Mouse (Mus musculus): Measurements from ENCODE around the gene Gm7579.
"Not testable (repeated sequence)": the region's sequence is repeated elsewhere in the genome, so short reads cannot be mapped to it uniquely, and the experiment has no call there.

Gene Gm7579

DNA sequence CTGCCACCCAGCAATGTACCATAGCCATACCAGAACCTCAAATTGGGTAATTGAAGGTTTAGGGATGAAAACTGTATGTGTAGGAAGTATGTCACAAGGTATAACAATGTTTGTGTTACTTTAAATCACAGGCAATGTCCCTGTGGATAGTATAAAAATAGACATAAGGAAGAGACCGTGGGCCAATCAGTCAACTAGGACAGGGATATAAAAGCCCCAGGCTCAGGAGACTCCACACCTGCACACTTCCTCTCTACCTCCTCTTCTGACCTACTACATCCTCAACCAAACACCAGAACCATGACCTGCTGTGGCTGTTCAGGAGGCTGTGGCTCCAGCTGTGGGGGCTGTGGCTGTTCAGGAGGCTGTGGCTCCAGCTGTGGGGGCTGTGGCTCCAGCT is at the start of gene Gm7579:
Gm7579 (plus strand) TSS at position 301 of the 400 bp plus-strand sequence.
- DNase-seq = no peak

- not testable (repeated sequence) for DNase-seq
Observed at GRCm38 (mm10) chr7:142165639-142166038, 46.0 kb upstream of the Gm7579 start, which contains the start of gene Gm4553. Gene Gm4553, minus strand, starts transcription at chr7:142165739.

- DNase-seq = no peak
Observed at GRCm38 (mm10) chr7:142169836-142170235, 41.8 kb upstream of the Gm7579 start.

- not testable (repeated sequence) for DNase-seq
Observed at GRCm38 (mm10) chr7:142175905-142176304, 35.8 kb upstream of the Gm7579 start, which contains the start of gene Krtap5-2. Gene Krtap5-2, minus strand, starts transcription at chr7:142176005.

DNA sequence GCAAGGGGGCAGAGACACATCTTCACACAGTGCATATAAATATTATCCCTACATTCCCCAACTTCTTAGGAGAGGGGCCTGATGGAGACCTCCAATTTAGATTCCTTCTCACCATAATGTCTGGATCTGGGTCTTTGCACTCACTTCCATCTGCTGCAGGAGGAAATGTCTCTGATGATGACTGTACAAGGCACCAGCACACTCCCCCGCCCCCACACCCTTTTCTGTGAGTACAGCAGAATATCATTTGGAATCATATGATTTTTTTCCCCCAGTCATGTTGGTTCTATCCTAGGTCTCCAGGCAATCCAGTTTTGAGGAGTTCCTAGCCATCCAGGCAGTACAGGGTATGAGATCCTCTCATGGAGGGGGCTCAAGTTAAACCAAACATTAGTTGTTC is 33.0 kb upstream of the Gm7579 start:
- no peak for DNase-seq

DNA sequence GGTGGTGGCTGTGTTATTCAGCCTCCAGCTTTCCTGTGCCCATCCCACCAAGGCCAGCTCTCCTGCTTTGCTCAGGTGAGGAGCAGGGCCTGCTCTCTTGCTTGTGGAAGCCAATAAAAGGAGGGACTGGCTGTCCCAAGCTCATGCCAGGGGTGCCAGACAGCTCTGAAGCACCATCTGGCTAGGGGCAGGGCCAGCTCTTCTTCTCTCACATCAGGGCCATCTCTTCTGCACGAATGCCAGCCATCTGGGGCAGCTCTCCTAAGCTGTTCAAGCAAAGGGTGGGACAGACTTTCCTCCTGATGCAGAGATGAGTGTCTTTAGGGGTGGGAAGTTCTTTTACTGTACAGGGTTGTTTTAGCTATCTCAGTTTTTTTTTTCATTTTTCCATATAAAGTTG is 30.6 kb upstream of the Gm7579 start:
- no peak for DNase-seq

GRCm38 (mm10) chr7:142188156-142188555 is 23.5 kb upstream of the Gm7579 start:
- no peak for DNase-seq

DNA sequence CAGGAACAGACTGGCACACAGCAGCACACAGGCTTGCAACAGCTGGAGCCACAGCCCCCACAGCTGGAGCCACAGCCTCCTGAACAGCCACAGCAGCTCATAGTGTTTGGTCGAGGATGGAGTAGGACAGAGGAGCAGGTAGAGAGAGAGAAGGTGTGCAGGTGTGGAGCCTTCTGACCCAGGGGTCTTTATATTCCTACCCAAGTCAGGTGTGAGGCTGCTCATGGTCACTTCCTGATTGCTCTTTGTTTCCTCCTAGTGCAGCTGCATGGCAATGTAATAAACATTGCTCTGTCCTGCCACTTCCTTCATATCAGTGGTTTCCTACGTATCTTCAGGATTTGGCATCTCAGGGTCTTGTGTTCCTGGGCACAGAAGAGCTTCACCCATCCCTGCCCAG is 21.4 kb upstream of the Gm7579 start, which contains the start of gene Gm10153:
Gm10153 (minus strand) TSS at position 101 of the 400 bp plus-strand sequence.
- DNase-seq = no peak

DNA sequence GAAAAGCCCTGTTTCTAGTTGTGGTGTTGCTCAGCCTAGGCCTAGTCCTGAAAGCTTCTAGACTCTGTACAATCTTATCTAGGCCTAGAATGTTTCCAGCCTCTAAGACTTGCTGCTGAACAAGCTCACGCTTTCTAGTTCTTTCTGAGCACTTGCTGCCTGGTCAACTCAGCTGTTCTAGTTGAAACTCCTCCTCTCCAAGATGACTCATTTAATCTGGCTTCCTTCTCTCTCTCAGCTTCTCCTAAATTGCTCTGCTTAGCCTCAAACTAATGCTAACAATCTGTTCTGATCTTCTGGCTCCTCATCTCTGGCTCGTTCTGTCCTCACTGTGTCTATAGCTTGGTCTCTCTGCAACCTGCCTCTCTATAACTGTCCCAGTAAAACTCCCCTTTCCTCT is 12.9 kb upstream of the Gm7579 start:
- DNase-seq = no peak

DNA sequence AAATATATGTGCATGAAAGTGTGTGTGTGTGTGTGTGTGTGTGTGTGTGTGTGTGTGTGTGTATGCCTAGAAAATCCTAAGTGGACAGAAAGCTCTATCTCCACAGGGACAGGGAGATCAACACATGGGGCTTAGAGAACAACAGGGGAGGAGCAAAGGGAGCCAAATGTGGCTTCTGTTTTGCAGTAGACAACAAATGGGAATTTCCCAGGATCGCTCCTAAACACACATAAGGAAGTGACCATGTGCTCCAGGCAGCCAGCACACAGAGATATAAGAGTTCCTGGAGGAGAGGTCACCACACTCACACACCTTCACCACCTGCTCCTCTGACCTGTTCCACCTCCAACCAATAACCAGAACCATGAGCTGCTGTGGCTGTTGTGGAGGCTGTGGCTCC is 10.6 kb upstream of the Gm7579 start, which contains the start of gene Krtap5-3:
Krtap5-3 (plus strand) TSS at position 301 of the 400 bp plus-strand sequence.
- no peak for DNase-seq

GRCm38 (mm10) chr7:142205488-142205887 is 6.2 kb upstream of the Gm7579 start:
- DNase-seq = no peak

- DNase-seq = not testable (repeated sequence)
Observed at GRCm38 (mm10) chr7:142206891-142207290, 4.8 kb upstream of the Gm7579 start.

GRCm38 (mm10) chr7:142212136-142212535 is 477 bp downstream of the Gm7579 start:
- not testable (repeated sequence) for DNase-seq

GRCm38 (mm10) chr7:142224518-142224917 is 12.9 kb downstream of the Gm7579 start:
- DNase-seq = no peak

DNA sequence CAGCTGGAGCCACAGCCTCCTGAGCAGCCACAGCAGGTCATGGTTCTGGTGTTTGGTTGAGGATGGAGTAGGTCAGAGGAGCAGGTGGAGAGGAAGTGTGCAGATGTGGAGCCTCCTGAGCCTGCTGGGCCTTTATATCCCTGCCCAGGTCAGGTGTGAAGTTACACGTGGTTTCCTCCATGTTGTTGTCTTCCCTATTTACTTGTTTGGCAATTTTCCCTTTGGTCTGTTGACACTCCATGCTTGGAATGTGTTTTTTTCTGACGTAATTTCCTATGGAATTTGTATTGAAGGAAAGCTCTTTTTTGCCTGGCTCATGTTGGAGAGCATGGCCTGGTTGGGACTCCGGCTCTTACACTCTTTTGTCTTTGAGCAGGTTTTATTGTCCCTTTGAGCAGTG is 18.2 kb downstream of the Gm7579 start, which contains the start of gene Krtap5-5:
Krtap5-5 (minus strand) TSS at position 101 of the 400 bp plus-strand sequence.
- not testable (repeated sequence) for DNase-seq

DNA sequence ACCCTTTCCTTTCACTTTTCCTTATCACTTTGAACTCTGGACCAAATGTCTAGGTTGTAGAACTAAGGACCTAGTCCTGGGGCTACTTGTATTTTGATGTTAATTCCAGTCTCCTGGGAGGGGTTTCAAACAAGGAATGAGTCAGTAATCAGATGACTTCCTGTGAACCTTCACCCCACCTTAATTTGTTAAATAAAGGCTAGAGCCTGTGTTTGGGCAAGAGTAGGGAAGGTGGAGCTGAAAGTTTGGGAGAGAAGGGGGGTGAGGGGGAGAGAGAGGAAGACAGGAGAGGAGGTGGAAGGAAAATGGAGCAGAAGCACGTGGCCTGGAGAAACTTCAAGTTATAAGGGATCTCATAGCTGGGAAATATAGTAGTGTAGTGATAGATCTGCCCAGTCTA is 19.9 kb downstream of the Gm7579 start:
- DNase-seq = no peak

- DNase-seq = no peak
Observed at GRCm38 (mm10) chr7:142240978-142241377, 29.3 kb downstream of the Gm7579 start, which contains the start of gene Gm40460. Gene Gm40460, minus strand, starts transcription at chr7:142241078.

DNA sequence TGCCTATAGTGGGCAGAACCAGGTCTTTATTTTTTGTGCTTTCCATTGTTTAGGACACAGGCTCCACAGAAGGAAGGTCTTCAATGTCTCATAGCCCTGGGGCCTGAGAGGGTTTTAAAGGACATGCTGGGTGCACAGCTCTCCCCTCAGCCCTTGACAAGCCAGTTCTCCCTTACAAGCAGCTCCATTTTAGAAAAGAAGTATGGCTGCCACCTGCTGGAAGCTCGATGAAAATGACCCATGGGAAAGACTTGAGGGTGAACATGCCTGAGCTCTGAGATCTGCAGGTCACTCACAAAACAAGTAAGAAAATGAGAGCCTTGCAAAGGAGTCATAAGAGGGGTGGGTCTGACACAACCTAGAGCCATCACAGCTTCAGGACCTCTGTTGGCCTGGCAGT is 38.2 kb downstream of the Gm7579 start:
- peak in 1 of 2 experiments; percentile 2 for DNase-seq

DNA sequence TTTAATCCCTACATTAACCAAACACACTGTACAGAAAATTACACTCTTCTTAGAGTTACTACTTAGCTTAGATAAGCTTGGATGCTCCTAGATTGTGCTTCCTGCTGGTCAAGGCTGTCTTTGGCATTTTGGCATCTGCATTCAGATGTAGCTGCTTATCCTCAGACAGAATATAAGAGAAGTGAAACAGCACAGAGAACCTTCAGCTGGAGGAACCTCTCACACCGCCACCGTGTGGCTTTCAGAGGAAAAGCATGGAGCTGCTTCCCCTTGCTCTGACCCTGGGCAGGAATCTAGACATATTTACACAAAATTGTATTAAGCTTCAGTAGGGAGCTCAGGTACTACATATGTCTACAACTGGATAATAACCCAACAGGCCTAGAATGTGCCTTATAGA is 43.9 kb downstream of the Gm7579 start:
- peak in 1 of 2 experiments; percentile 28 for DNase-seq

DNA sequence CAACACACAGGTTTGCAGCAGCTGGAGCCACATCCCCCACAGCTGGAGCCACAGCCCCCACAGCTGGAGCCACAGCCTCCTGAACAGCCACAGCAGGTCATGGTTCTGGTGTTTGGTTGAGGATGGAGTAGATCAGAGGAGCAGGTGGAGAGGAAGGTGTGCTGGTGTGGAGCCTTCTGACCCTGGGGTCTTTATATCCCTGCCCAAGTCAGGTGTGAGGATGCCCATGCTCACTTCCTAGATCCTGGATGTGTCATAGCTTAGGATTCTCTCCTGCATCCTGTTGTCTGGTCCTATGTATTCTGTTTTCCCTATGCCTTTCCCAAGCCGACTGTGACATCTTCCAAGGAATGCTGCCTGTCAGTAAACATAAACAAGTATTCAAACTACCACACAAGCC is 46.6 kb downstream of the Gm7579 start, which contains the start of gene Gm2431:
Gm2431 (minus strand) TSS at position 101 of the 400 bp plus-strand sequence.
- not testable (repeated sequence) for DNase-seq

Measured in spleen, adult 18-20 months (tissue).